Mouse (Mus musculus) bone marrow, adult 2 months (tissue): ENCODE data around the gene Tradd.

Experiments
- CTCF ChIP-seq: fragments of 200-500 bp; IDR thresholded peaks from 2 replicates; pipeline ENCODE4 v1.5.1; 2011; ENCODE audit warnings: low read length, control low read depth; ENCODE audit not compliant: control insufficient read depth, insufficient read depth
- POLR2A ChIP-seq: fragments of 200-500 bp; IDR thresholded peaks from 2 replicates; pipeline ENCODE4 v1.6.1; 2011; ENCODE audit warnings: low read depth, mild to moderate bottlenecking, control low read depth, low read length, borderline replicate concordance; ENCODE audit not compliant: control insufficient read depth

DNA sequence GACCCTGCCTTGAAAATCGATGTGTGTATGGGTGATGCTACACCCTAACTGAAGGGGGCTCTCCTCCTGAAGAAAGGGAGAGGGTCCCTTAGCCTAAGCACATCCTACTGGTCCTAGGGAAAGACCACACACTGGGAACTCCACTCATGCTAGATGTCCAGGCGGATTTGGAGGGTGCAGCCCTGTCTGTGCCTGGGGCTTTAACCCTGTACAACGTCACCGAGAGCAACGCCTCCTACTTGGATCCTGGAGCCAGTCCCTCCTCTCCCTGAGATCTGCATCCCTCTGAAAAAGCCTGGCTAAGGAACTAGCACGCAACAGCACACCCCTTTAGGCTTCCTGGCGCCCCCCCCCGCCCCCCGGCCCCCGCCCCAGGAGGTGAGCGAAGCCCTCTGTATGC lies 11.0 kb upstream of the Tradd start:
- TF ChIP-seq CTCF, result no peak
- no peak for TF ChIP-seq POLR2A
